Mouse (Mus musculus) frontal cortex, adult 2 months (tissue): ENCODE data around the gene Skap1. TPM values are rescaled to one million over a fixed set of nuclear protein-coding genes. Genes with fewer than 3 reads are reported as not detected.

Source experiments
- DNase-seq, 2 experiments: peaks; one replicate each; pipeline ENCODE4 v3.0.0; 2022; ENCODE audit warnings: low spot score in 1 of 2; ENCODE audit errors: extremely low spot score in 1 of 2
- polyA plus RNA-seq: library from polyadenylated mRNA; depleted of rRNA; stranded (reverse); fragments of >200 nt; gene quantifications from 2 replicates; pipeline ENCODE4 v1.2.3, GENCODE M21; 2012

The Skap1 gene
- polyA plus RNA-seq, 1 experiment: 3.1 TPM

GRCm38 (mm10) chr11:96619576-96619975, 155.2 kb downstream of the Skap1 start:
- DNase-seq: peak; percentile 45 to 66

GRCm38 (mm10) chr11:96620006-96620405, 155.6 kb downstream of the Skap1 start:
- no peak for DNase-seq

- DNase-seq: no peak
Measured at GRCm38 (mm10) chr11:96620660-96621059, 156.3 kb downstream of the Skap1 start.

- DNase-seq: peak; percentile 30 to 87
Measured at GRCm38 (mm10) chr11:96621167-96621566, 156.8 kb downstream of the Skap1 start.

- DNase-seq: no peak
Measured at GRCm38 (mm10) chr11:96622782-96623181, 158.4 kb downstream of the Skap1 start.

- peak in 1 of 2 experiments; percentile 30 for DNase-seq
Measured at GRCm38 (mm10) chr11:96624436-96624835, 160.0 kb downstream of the Skap1 start.

- peak in 1 of 2 experiments; percentile 53 for DNase-seq
Measured at GRCm38 (mm10) chr11:96629775-96630174, 165.4 kb downstream of the Skap1 start.

- no peak for DNase-seq
Measured at GRCm38 (mm10) chr11:96631521-96631920, 167.1 kb downstream of the Skap1 start.

- no peak for DNase-seq
Measured at GRCm38 (mm10) chr11:96637927-96638326, 173.5 kb downstream of the Skap1 start.

- DNase-seq: no peak
Measured at GRCm38 (mm10) chr11:96639805-96640204, 175.4 kb downstream of the Skap1 start.

GRCm38 (mm10) chr11:96642173-96643140, 178.1 kb downstream of the Skap1 start:
- DNase-seq: no peak

GRCm38 (mm10) chr11:96644969-96645368, 180.6 kb downstream of the Skap1 start:
- no peak for DNase-seq

- peak; percentile 41 to 74 for DNase-seq
Measured at GRCm38 (mm10) chr11:96645538-96646037, 181.2 kb downstream of the Skap1 start.

- no peak for DNase-seq
Measured at GRCm38 (mm10) chr11:96651848-96652247, 187.5 kb downstream of the Skap1 start.

- DNase-seq: no peak
Measured at GRCm38 (mm10) chr11:96653867-96654266, 189.5 kb downstream of the Skap1 start.

- no peak for DNase-seq
Measured at GRCm38 (mm10) chr11:96658420-96658819, 194.0 kb downstream of the Skap1 start.

GRCm38 (mm10) chr11:96666924-96667323, 202.5 kb downstream of the Skap1 start:
- no peak for DNase-seq

GRCm38 (mm10) chr11:96668367-96668766, 204.0 kb downstream of the Skap1 start:
- no peak for DNase-seq

- DNase-seq: peak in 1 of 2 experiments; percentile 75
Measured at GRCm38 (mm10) chr11:96673792-96674191, 209.4 kb downstream of the Skap1 start.

GRCm38 (mm10) chr11:96674786-96675365, 210.5 kb downstream of the Skap1 start:
- DNase-seq: no peak

- DNase-seq: peak; percentile 19 to 64
Measured at GRCm38 (mm10) chr11:96678026-96678425, 213.6 kb downstream of the Skap1 start.
